Mouse (Mus musculus) heart, postnatal 0 days (tissue): Measurements from ENCODE around the gene Pdpr.

Experiments
- CTCF ChIP-seq: IDR thresholded peaks from 2 replicates; pipeline ENCODE4 v1.5.1; 2016; ENCODE audit warnings: antibody characterized with exemption, control low read depth, low read depth
- EP300 ChIP-seq: IDR thresholded peaks from 2 replicates; pipeline ENCODE4 v1.6.1; 2016; ENCODE audit warnings: antibody characterized with exemption, low read depth

DNA sequence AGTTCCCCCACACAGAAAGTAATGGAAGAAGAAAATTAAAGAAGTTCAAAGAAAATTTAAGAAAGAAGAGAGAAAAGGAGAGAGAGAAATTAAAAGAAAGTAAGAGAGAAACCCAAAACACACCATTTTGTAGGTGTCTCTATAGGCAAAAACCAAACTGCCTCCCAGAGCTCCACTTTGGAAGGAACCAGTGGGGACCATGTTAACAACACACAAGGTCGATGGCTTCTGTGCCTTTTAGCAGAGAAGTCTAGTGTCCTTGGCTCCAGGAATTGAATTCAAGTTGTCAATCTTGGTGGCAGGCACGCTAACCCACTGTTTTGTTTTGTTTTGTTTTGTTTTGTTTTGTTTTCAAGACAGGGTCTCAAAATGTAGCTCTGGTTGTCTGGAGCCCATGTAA lies 31.5 kb upstream of the Pdpr start:
- TF ChIP-seq CTCF (no peak), EP300 (no peak)
